Mouse (Mus musculus): ENCODE measurements at regions not wholly inside any gene's neighbourhood (a gene's known extent, or its start where the extent isn't known, plus 50 kb on each side); places are given as distances from the start of the nearest gene placed in this dataset.

DNA sequence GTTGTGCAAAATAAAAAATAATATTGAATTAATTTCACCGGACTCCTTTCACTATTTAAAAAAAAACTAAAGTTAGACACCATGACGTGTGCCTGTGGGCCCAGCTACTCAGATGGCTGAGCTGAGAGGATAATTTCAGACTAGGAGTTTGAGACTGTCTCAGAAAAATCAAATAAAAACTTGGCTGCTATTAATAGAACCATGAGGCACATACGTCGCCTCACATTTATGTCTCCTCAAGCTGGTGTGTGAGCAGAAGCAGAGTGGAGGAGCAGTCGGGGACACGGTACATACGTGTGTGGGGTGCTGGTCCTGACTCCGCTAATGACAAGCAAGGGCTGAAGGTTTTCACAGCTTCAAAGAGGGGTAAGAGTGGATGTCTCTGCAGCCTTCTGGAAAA is 52.8 kb upstream of the Dmrtb1 start:
- no peaks in the 10 kb centered on the region for H3K36me3 ChIP-seq (replicated peaks; ENCODE audit: control insufficient read depth, insufficient read depth, low read depth)
- H3K4me2 ChIP-seq (ENCODE audit: low read depth), result no peak overlapping the region
- H3K9ac ChIP-seq (replicated peaks), result no peak overlapping the region
- no peaks in the 10 kb centered on the region for H3K4me1 ChIP-seq (replicated peaks; ENCODE audit: control insufficient read depth in 2 of 2, insufficient read depth in 2 of 2, low read length in 1 of 2)
- H3K9me3 ChIP-seq (ENCODE audit: control insufficient read depth, low read length), result no peaks in the 10 kb centered on the region
- 82% methylated on average over 8 of the region's 8 CpGs for WGBS (ENCODE audit: insufficient replicate concordance)
- no peak overlapping the region for H3K4me3 ChIP-seq (ENCODE audit: insufficient read depth in 1 of 2, low read depth in 2 of 2, low read length in 2 of 2)
- no peak for DNase-seq (ENCODE audit: low read depth in 3 of 3, low spot score in 3 of 3)
- no peaks in the 10 kb centered on the region for H3K27me3 ChIP-seq (ENCODE audit: control insufficient read depth, insufficient read depth, low read length)
- no peak overlapping the region for H3K27ac ChIP-seq
- no peak for ATAC-seq (ENCODE audit: insufficient read depth)
- no peak for TF ChIP-seq CTCF (IDR thresholded peaks at IDR 0.05; ENCODE audit: low read depth)
- TF ChIP-seq EP300 (IDR thresholded peaks at IDR 0.05; ENCODE audit: low read depth), result no peak

DNA sequence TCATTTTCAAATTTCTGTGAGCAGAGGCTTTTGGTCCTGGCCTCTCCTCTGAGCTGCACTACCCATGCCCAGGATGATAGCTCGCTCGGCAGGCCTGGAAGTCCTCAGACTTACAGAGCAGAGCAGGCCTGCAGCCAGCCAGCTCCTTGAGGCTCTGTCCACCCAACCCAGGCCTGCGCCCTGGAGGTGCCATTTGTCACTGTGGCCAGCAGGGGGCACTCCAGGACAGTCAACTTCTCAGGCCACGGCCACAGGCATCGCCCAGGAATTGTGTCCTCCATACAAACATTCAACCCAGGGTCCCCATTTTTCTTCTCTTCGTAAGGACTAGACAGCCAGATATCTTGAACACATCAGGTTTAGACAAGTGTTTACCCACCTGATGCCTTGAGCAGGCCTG is 53.9 kb upstream of the Dmrtb1 start:
- Histone ChIP-seq H3K4me3 (ENCODE audit: insufficient read depth in 1 of 2, low read depth in 2 of 2, low read length in 2 of 2) (no peak overlapping the region), H3K27me3 (ENCODE audit: control insufficient read depth, insufficient read depth, low read length) (no peaks in the 10 kb centered on the region), H3K4me1 (replicated peaks; ENCODE audit: control insufficient read depth in 2 of 2, insufficient read depth in 2 of 2, low read length in 1 of 2) (no peaks in the 10 kb centered on the region), H3K36me3 (replicated peaks; ENCODE audit: control insufficient read depth, insufficient read depth, low read depth) (no peaks in the 10 kb centered on the region), H3K9me3 (ENCODE audit: control insufficient read depth, low read length) (no peaks in the 10 kb centered on the region), H3K4me2 (ENCODE audit: low read depth) (no peak overlapping the region), H3K9ac (replicated peaks) (no peak overlapping the region), H3K27ac (no peak overlapping the region)
- peak; percentile 60; the same call in 1 of the 2 replicates for ATAC-seq (ENCODE audit: insufficient read depth)
- DNase-seq (ENCODE audit: low read depth in 3 of 3, low spot score in 3 of 3), result peak; percentile 42 to 45 (median 44)
- TF ChIP-seq EP300 (IDR thresholded peaks at IDR 0.05; ENCODE audit: low read depth) (no peak), CTCF (IDR thresholded peaks at IDR 0.05; ENCODE audit: low read depth) (peak; percentile 98)
- WGBS (ENCODE audit: insufficient replicate concordance), result 3% methylated on average over 6 of the region's 6 CpGs

DNA sequence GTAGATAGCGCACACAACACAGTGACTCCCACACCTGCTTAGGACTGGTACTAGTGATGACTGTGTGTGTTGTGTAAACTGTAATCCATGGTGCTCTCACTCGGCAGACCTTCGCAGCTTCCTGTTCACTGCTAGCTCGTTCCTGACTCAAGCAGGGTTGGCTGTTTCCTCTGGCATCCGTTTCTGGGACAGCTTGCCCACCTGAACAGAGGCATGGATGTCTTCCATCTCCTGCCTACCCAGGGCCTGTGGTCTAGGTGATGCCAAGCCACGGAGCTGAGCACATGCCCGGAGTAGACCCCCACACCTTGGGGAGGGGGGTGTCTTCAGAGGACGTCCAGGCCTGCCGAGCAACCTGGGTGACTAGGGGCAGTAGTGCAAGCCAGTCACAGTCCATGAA is 54.7 kb upstream of the Dmrtb1 start:
- 56% methylated on average over 9 of the region's 9 CpGs for WGBS (ENCODE audit: insufficient replicate concordance)

DNA sequence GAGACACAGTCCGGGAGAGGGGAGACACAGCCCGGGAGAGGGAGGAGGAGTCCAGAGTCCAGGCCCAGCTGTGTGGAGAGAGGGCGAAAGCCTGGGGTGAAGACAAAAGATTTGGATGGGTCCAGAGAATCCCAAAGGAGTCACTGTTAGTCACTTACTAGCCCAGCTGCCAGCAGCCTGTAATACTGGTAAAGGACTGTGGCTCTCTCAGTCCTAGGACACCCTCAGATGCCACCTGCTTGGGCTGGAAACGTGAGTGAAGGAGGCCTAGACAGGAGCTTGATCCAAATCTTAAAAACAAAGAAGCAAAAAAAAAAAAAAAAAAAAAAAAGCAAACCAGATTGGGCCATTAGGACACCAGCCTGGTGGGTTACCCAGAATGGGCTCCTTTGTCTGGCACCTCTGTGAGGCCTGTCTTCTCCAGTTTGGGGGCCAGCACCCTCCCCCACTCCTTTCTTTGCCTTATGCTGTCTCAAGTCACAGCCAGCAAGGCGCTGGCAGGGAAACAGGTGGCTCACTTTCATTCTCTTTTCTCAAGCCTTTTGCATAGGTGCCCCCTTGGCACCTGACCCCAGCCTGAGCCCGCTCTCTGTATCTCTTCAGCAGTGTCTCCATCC is 55.9 kb upstream of the Dmrtb1 start:
- no peak for DNase-seq (ENCODE audit: low read depth in 3 of 3, low spot score in 3 of 3)
- ATAC-seq (ENCODE audit: insufficient read depth), result no peak
- H3K4me1 ChIP-seq (replicated peaks; ENCODE audit: control insufficient read depth in 2 of 2, insufficient read depth in 2 of 2, low read length in 1 of 2), result no peaks in the 10 kb centered on the region
- WGBS (ENCODE audit: insufficient replicate concordance), result 60% methylated on average over 6 of the region's 6 CpGs
- H3K4me3 ChIP-seq (ENCODE audit: insufficient read depth in 1 of 2, low read depth in 2 of 2, low read length in 2 of 2), result no peak overlapping the region
- H3K36me3 ChIP-seq (replicated peaks; ENCODE audit: control insufficient read depth, insufficient read depth, low read depth), result no peaks in the 10 kb centered on the region
- no peak overlapping the region for H3K27ac ChIP-seq
- no peak overlapping the region for H3K9ac ChIP-seq (replicated peaks)
- no peaks in the 10 kb centered on the region for H3K9me3 ChIP-seq (ENCODE audit: control insufficient read depth, low read length)
- H3K27me3 ChIP-seq (ENCODE audit: control insufficient read depth, insufficient read depth, low read length), result no peaks in the 10 kb centered on the region
- TF ChIP-seq CTCF (IDR thresholded peaks at IDR 0.05; ENCODE audit: low read depth) (no peak), EP300 (IDR thresholded peaks at IDR 0.05; ENCODE audit: low read depth) (no peak)
- H3K4me2 ChIP-seq (ENCODE audit: low read depth), result no peak overlapping the region

More for the DNA sequence above, 54.7 kb upstream of the Dmrtb1 start:
- Histone ChIP-seq H3K4me1 (replicated peaks; ENCODE audit: control insufficient read depth in 2 of 2, insufficient read depth in 2 of 2, low read length in 1 of 2) (no peaks in the 10 kb centered on the region), H3K4me2 (ENCODE audit: low read depth) (no peak overlapping the region), H3K4me3 (ENCODE audit: insufficient read depth in 1 of 2, low read depth in 2 of 2, low read length in 2 of 2) (no peak overlapping the region), H3K27ac (no peak overlapping the region), H3K9ac (replicated peaks) (no peak overlapping the region), H3K27me3 (ENCODE audit: control insufficient read depth, insufficient read depth, low read length) (no peaks in the 10 kb centered on the region), H3K36me3 (replicated peaks; ENCODE audit: control insufficient read depth, insufficient read depth, low read depth) (no peaks in the 10 kb centered on the region), H3K9me3 (ENCODE audit: control insufficient read depth, low read length) (no peaks in the 10 kb centered on the region)
- no peak for TF ChIP-seq EP300 (IDR thresholded peaks at IDR 0.05; ENCODE audit: low read depth)
- TF ChIP-seq CTCF (IDR thresholded peaks at IDR 0.05; ENCODE audit: low read depth), result no peak
- ATAC-seq (ENCODE audit: insufficient read depth), result no peak
- no peak for DNase-seq (ENCODE audit: low read depth in 3 of 3, low spot score in 3 of 3)

DNA sequence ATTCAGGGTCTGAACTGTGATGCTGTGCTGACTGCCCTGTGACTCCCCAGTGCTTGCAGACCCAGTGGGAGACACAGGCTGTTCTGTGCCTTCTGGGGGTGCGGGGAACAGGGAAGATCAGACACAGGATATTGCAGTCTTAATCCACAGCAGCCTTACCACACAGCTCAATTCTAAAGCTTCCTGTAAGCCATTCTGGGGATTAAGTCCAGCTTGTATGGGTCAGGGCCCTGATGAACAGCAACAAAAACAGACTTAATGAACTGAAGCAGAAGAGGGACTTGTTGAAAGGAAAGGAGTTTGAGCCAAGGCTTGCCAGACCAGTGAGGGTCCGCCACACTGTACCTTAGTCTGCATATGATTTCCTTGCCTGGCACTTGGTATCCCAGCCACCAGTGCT is 58.4 kb upstream of the Lrp8 start:
- ATAC-seq (ENCODE audit: insufficient read depth) (no peak), DNase-seq (ENCODE audit: low read depth in 3 of 3, low spot score in 3 of 3) (no peak)
- H3K36me3 ChIP-seq (replicated peaks; ENCODE audit: control insufficient read depth, insufficient read depth, low read depth), result no peaks in the 10 kb centered on the region
- no peak overlapping the region for H3K4me2 ChIP-seq (ENCODE audit: low read depth)
- 53% methylated on average over 2 of the region's 2 CpGs for WGBS (ENCODE audit: insufficient replicate concordance)
- no peak overlapping the region for H3K4me3 ChIP-seq (ENCODE audit: insufficient read depth in 1 of 2, low read depth in 2 of 2, low read length in 2 of 2)
- no peak for TF ChIP-seq EP300 (IDR thresholded peaks at IDR 0.05; ENCODE audit: low read depth)
- TF ChIP-seq CTCF (IDR thresholded peaks at IDR 0.05; ENCODE audit: low read depth), result no peak
- H3K27me3 ChIP-seq (ENCODE audit: control insufficient read depth, insufficient read depth, low read length), result no peaks in the 10 kb centered on the region
- no peaks in the 10 kb centered on the region for H3K9me3 ChIP-seq (ENCODE audit: control insufficient read depth, low read length)
- H3K27ac ChIP-seq, result no peak overlapping the region
- H3K4me1 ChIP-seq (replicated peaks; ENCODE audit: control insufficient read depth in 2 of 2, insufficient read depth in 2 of 2, low read length in 1 of 2), result peaks cover 10 to 13% of the 10 kb centered on the region in 2 experiments
- H3K9ac ChIP-seq (replicated peaks), result no peak overlapping the region

Data from liver, embryonic 14.5 days (tissue).